Mouse (Mus musculus) liver, embryonic 11.5 days (tissue): ENCODE measurements at regions not wholly inside any gene's neighbourhood (a gene's known extent, or its start where the extent isn't known, plus 50 kb on each side); places are given as distances from the start of the nearest gene placed in this dataset.

Source experiments
- ATAC-seq: fragments of 200-750 bp; cut with Nextera tagmentation; replicated peaks from 2 replicates; pipeline ENCODE4 v1.8.0; 2017; ENCODE audit warnings: moderate number of reproducible peaks, mild to moderate bottlenecking, moderate TSS enrichment, moderate library complexity; ENCODE audit not compliant: low FRiP score
- DNase-seq: peaks from one replicate; pipeline ENCODE4 v3.0.0-alpha.2; 2017; ENCODE audit warnings: low spot score
- H3K27ac ChIP-seq: fragments of 300-500 bp; sonication (generic); 2 replicates; pipeline ENCODE4 v1.5.1; 2014; ENCODE audit warnings: mild to moderate bottlenecking, low read depth, low read length, control low read depth
- H3K27me3 ChIP-seq: fragments of 300-500 bp; sonication (generic); replicated peaks from 2 replicates; pipeline ENCODE4 v1.6.1; 2014; ENCODE audit warnings: low read length, mixed read lengths; ENCODE audit not compliant: control insufficient read depth, insufficient read depth
- H3K36me3 ChIP-seq: fragments of 300-500 bp; sonication (generic); 2 replicates; pipeline ENCODE4 v1.6.1; 2014; ENCODE audit warnings: mild to moderate bottlenecking, low read length, moderate library complexity, mixed read lengths; ENCODE audit not compliant: control insufficient read depth, insufficient read depth
- H3K4me1 ChIP-seq: fragments of 300-500 bp; sonication (generic); replicated peaks from 2 replicates; pipeline ENCODE4 v1.6.1; 2014; ENCODE audit warnings: low read length, mixed read lengths; ENCODE audit not compliant: control insufficient read depth, insufficient read depth
- H3K4me2 ChIP-seq: fragments of 300-500 bp; sonication (generic); 2 replicates; pipeline ENCODE4 v1.6.1; 2014; ENCODE audit warnings: mild to moderate bottlenecking, control low read depth, moderate library complexity
- H3K4me3 ChIP-seq: fragments of 300-500 bp; sonication (generic); 2 replicates; pipeline ENCODE4 v1.5.1; 2014; ENCODE audit warnings: low read depth, low read length, control low read depth
- H3K9ac ChIP-seq: fragments of 300-500 bp; sonication (generic); 2 replicates; pipeline ENCODE4 v1.6.1; 2014; ENCODE audit warnings: low read depth, low read length, control low read depth
- H3K9me3 ChIP-seq: fragments of 300-500 bp; sonication (generic); 2 replicates; pipeline ENCODE4 v1.6.1; 2016; ENCODE audit warnings: low read length, inconsistent platforms, mixed read lengths; ENCODE audit not compliant: control insufficient read depth
- WGBS: fragments of 180-500 bp; shearing (Covaris S2); extraction: QIAGEN DNeasy Blood & Tissue Kit; methylation state at CpG from one replicate; pipeline ENCODE4 v1.1.7; 2014; 5-methylcytosine and 5-hydroxymethylcytosine counted together

DNA sequence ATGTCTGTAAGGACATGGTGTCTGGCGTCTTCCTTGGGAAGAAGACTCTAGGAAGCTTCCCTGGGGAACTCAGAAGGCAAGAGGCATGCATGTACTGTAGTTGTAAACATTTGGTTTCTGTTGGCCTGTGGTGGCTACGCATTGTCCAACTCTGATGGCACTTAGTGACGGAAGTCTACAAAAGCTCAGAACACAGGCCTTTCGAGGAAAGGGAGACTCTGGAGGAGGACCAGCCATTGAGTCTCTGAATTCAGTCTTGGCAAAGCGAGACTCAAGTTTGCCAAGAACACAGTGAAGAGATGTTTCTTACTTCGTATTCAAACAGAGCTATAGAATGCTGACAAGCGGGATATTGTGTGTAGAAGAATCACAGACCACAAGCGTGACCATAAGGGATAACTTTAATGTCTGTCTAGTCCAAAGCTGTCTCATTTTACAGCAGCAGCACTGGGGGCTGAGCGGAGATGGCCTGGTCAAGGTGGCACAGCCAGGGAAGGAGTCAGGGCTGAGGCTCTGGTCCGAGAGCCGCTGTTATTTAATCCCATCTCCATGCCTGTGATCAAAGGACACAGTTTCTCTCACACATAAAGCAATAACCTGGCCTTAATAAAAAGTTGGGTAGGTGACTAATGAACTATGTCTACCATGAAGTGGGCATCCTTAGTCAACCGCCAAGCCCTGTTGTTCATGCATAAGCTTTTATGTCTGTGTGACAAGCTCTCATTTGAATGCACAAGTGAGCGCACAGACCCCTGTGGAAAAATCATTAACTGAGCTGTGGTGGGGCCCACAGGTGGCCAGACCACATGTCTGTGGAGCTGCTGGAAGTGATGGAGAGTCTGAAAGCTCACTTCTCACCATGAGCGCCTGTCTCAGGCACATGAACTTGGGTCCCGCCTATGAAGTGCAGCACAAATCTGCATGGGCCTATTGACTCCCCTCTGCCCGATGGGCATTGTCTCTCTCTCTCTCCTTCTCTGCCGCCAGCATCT lies 239.4 kb upstream of the Sall1 start:
- Histone ChIP-seq H3K4me2 (no peak overlapping the region), H3K4me3 (no peak overlapping the region), H3K4me1 (no peaks in the 10 kb centered on the region), H3K27ac (no peak overlapping the region), H3K36me3 (no peaks in the 10 kb centered on the region), H3K9ac (no peak overlapping the region), H3K9me3 (no peaks in the 10 kb centered on the region), H3K27me3 (no peaks in the 10 kb centered on the region)
- no peak for DNase-seq
- no peak for ATAC-seq
- 89% methylated on average over 17 of the region's 17 CpGs for WGBS

DNA sequence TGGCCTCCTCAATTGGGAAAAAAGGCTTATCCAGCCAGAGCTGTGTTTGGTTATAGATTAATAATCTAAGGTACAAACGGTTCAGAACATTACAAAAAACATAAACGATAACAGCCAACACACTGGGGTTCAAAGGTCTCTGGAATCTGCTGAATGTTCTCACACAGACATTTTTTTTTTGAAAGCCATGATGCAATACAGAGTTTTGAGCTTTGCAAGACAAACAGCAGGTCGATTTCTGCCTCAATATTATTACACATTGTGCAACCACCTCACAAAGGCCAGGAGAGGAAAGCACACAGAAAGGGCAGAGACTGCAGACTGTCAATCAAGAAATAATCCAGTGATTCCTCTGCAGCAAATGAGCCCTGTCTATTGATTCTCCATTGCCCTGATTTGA lies 235.9 kb upstream of the Sall1 start:
- Histone ChIP-seq H3K27me3 (no peaks in the 10 kb centered on the region), H3K9ac (no peak overlapping the region), H3K27ac (no peak overlapping the region), H3K4me2 (no peak overlapping the region), H3K4me1 (no peaks in the 10 kb centered on the region), H3K4me3 (no peak overlapping the region), H3K36me3 (no peaks in the 10 kb centered on the region), H3K9me3 (no peaks in the 10 kb centered on the region)
- ATAC-seq (no peak), DNase-seq (no peak)
- WGBS, result 59% methylated on average over 3 of the region's 3 CpGs

DNA sequence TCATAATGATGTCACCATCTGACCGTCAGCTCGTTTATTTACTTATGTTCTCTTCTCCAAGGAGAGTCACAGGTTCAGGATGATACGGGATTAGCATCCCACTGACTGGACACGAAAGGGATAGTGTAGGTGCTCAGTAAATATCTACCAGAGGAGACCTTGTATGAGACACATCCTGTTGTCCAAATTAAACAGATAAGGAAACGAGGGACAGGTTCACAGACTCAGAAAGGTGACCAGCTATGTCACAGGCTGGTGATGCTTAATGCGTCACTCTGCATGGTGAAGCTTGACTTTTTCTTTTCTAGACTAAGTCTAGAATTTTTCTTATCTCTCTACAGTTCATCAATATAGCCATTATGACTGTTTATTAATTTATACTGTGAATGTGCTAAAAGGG lies 235.2 kb upstream of the Sall1 start:
- Histone ChIP-seq H3K9ac (no peak overlapping the region), H3K27ac (no peak overlapping the region), H3K4me1 (no peaks in the 10 kb centered on the region), H3K4me2 (no peak overlapping the region), H3K36me3 (no peaks in the 10 kb centered on the region), H3K9me3 (no peaks in the 10 kb centered on the region), H3K27me3 (0 out of 2 replicates have a peak, but pooled peaks cover 4% of the 10 kb centered on the region), H3K4me3 (no peak overlapping the region)
- DNase-seq (no peak), ATAC-seq (no peak)
- WGBS, result 70% methylated on average over 6 of the region's 6 CpGs

DNA sequence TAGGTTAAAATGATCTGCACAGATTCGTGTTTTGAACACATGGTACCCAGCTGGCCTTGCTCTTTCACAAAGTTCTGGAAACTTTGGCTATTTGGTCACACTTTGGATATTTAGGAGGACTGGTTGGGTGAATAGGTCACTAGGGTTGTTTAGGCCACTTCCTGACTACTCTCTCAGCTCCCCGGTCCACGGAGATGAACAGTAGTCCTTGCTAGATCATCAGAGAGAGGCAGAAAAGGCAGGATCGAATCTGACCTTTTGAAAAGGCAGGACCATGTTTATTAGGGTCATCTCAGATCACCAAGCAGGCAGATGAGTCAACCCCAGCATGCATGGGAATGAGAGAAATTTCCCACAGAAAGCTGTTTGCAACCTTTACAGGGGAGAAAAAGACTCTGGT lies 229.3 kb upstream of the Sall1 start:
- Histone ChIP-seq H3K27ac (no peak overlapping the region), H3K4me2 (no peak overlapping the region), H3K9me3 (no peaks in the 10 kb centered on the region), H3K9ac (no peak overlapping the region), H3K4me1 (no peaks in the 10 kb centered on the region), H3K27me3 (peaks cover 20% of the 10 kb centered on the region), H3K4me3 (no peak overlapping the region), H3K36me3 (no peaks in the 10 kb centered on the region)
- 58% methylated on average over 4 of the region's 4 CpGs for WGBS
- ATAC-seq (no peak), DNase-seq (no peak)

- DNase-seq, result peak; percentile 43
These were observed 228.4 kb upstream of the Sall1 start for GRCm38 (mm10) chr8:89272381-89272815.

GRCm38 (mm10) chr8:89271381-89272355 lies 227.7 kb upstream of the Sall1 start:
- no peak overlapping the region for H3K9ac ChIP-seq
- DNase-seq (no peak), ATAC-seq (no peak)
- H3K27ac ChIP-seq, result no peak overlapping the region
- peak overlapping the region; percentile 33; the same call in 1 of the 2 replicates for H3K4me3 ChIP-seq
- H3K4me2 ChIP-seq, result peak overlapping the region; percentile 60
- peaks cover 20% of the 10 kb centered on the region for H3K27me3 ChIP-seq
- 17% methylated on average over 22 of the region's 22 CpGs for WGBS
- no peaks in the 10 kb centered on the region for H3K9me3 ChIP-seq
- no peaks in the 10 kb centered on the region for H3K36me3 ChIP-seq
- no peaks in the 10 kb centered on the region for H3K4me1 ChIP-seq

More at GRCm38 (mm10) chr8:89272381-89272815, 228.4 kb upstream of the Sall1 start:
- Histone ChIP-seq H3K27ac (no peak overlapping the region), H3K27me3 (peaks cover 20% of the 10 kb centered on the region), H3K4me1 (no peaks in the 10 kb centered on the region), H3K9ac (no peak overlapping the region), H3K9me3 (no peaks in the 10 kb centered on the region), H3K36me3 (no peaks in the 10 kb centered on the region), H3K4me2 (peak overlapping the region; percentile 60), H3K4me3 (peak overlapping the region; percentile 33)
- no peak for ATAC-seq
- WGBS, result 3% methylated on average over 28 of the region's 28 CpGs

- 9% methylated on average over 1 of the region's 1 CpGs for WGBS
- H3K4me3 ChIP-seq, result no peak overlapping the region
- H3K27ac ChIP-seq, result no peak overlapping the region
- no peak for ATAC-seq
- H3K27me3 ChIP-seq, result peaks cover 20% of the 10 kb centered on the region
- H3K9ac ChIP-seq, result no peak overlapping the region
- no peak for DNase-seq
- H3K36me3 ChIP-seq, result no peaks in the 10 kb centered on the region
- H3K9me3 ChIP-seq, result peaks cover 2% of the 10 kb centered on the region; the same call in 1 of the 2 replicates
- no peak overlapping the region for H3K4me2 ChIP-seq
- no peaks in the 10 kb centered on the region for H3K4me1 ChIP-seq
These were observed 226.0 kb upstream of the Sall1 start for GRCm38 (mm10) chr8:89270001-89270400.

- Histone ChIP-seq H3K27me3 (no peaks in the 10 kb centered on the region; the same call in 1 of the 2 replicates), H3K4me3 (no peak overlapping the region), H3K4me2 (no peak overlapping the region), H3K27ac (no peak overlapping the region), H3K4me1 (no peaks in the 10 kb centered on the region), H3K36me3 (no peaks in the 10 kb centered on the region), H3K9ac (no peak overlapping the region), H3K9me3 (peaks cover 2% of the 10 kb centered on the region; the same call in 1 of the 2 replicates)
- 67% methylated on average over 15 of the region's 15 CpGs for WGBS
- DNase-seq, result no peak
- ATAC-seq, result no peak
These were observed 217.3 kb upstream of the Sall1 start for GRCm38 (mm10) chr8:89261163-89261812.
